Mouse (Mus musculus): ENCODE data around the gene Noxo1.
A peak's percentile ranks its signal among the peaks of the same experiment; 100 is the strongest.

The Noxo1 gene

GRCm38 (mm10) chr17:24739926-24740325, 43.9 kb downstream of the Noxo1 start:
- DNase-seq (ENCODE audit: extremely low read depth, low read depth): no peak

GRCm38 (mm10) chr17:24742307-24742706, 46.3 kb downstream of the Noxo1 start:
- DNase-seq (ENCODE audit: extremely low read depth, low read depth): no peak

GRCm38 (mm10) chr17:24743896-24744295, 47.9 kb downstream of the Noxo1 start:
- no peak for DNase-seq (ENCODE audit: extremely low read depth, low read depth)

- no peak for DNase-seq (ENCODE audit: extremely low read depth, low read depth)
Measured at GRCm38 (mm10) chr17:24744381-24744780, 48.3 kb downstream of the Noxo1 start.

- peak; percentile 61 for DNase-seq (ENCODE audit: extremely low read depth, low read depth)
Measured at GRCm38 (mm10) chr17:24745526-24746497, 49.8 kb downstream of the Noxo1 start.

- no peak for DNase-seq (ENCODE audit: extremely low read depth, low read depth)
Measured at GRCm38 (mm10) chr17:24746986-24747385, 51.0 kb downstream of the Noxo1 start.

All from MEL-GATA-1-ER (cell line).